Mouse (Mus musculus): Measurements from ENCODE around the gene Hist1h3e. TPM values are rescaled to one million over a fixed set of nuclear protein-coding genes. Genes with fewer than 3 reads are reported as not detected.
"Not testable (repeated sequence)": the region's sequence is repeated elsewhere in the genome, so short reads cannot be mapped to it uniquely, and the experiment has no call there.

Hist1h3e gene
- total RNA-seq, 2 experiments from 2014 or later, result 8.3 to 12.9 TPM

DNA sequence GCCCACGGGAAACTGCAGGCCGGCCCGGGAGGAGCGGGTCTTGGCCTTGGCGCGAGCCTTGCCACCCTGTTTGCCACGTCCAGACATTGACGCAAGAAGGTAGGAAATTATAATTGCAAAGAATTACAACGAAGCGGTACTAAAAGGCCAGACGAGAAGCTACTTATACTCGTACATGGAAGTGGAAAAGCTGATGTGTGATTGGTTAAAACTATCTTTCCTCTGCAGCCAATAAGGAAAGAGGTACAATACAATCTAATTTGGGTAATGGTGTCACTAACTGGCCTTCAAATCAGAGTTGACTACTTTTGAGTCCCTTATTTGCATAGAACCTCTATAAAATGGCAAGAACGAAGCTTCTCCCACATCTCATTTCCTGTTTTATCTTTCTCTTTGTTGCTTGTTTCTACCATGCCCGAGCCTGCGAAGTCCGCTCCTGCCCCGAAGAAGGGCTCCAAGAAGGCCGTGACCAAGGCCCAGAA, 8.9 kb upstream of the Hist1h3e start, which contains the start of the genes Hist1h2ae and Hist1h2bg:
Gene Hist1h2ae (minus strand): TSS at position 199 of the 482 bp plus-strand sequence.
Gene Hist1h2bg (plus strand): TSS at position 375 of the 482 bp plus-strand sequence.
- DNase-seq, result peak; percentile 50

GRCm38 (mm10) chr13:23570261-23571021, 8.3 kb upstream of the Hist1h3e start:
- intact Hi-C loops (cut with DNase I), result not testable (repeated sequence)
- peak; percentile 5; the same call in 1 of the 2 replicates for TF ChIP-seq CTCF (IDR thresholded peaks at IDR 0.05)
- H3K27ac ChIP-seq, result peak overlapping the region; percentile 92

More for the DNA sequence above, 8.9 kb upstream of the Hist1h3e start, which contains the start of the genes Hist1h2ae and Hist1h2bg:
- TF ChIP-seq CTCF (IDR thresholded peaks at IDR 0.05), result no peak
- Histone ChIP-seq H3K27ac (peak within 1 kb of the TSS; percentile 92), H3K4me3 (peak within 1 kb of the TSS; percentile 70)
- intact Hi-C loops (cut with DNase I), result no loop called here

DNA sequence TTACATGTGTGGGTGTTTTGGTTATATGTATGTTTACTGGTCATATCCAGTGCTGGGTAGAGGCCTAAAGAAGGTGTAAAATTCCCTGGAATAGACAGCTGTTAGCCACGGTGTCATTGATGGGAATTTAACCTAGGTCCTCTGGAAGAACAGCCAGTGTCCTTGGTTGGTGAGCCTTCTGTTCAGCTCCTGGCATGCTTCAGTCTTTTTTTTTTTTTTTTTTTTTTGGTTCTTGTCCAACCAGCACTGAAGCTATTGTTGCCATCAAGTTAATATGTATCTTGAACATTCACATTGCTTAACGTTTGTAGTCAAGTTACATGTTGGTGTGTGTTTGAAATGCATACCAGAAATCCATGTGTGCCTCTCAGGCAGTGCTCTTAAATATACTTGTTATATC, 2.3 kb upstream of the Hist1h3e start:
- Histone ChIP-seq H3K27ac (no peak overlapping the region), H3K4me3 (no peak overlapping the region)
- intact Hi-C loops (cut with DNase I), result loop anchor here (10.0 kb wide), 1 partner anchor 170 kb away; the partner anchor contains the start of gene Hist1h1c
- no peak for DNase-seq
- TF ChIP-seq CTCF (IDR thresholded peaks at IDR 0.05), result no peak

More at GRCm38 (mm10) chr13:23570261-23571021, 8.3 kb upstream of the Hist1h3e start:
- not testable (repeated sequence) for DNase-seq
- H3K4me3 ChIP-seq, result peak overlapping the region; percentile 70

GRCm38 (mm10) chr13:23562699-23563462, 712 bp upstream of the Hist1h3e start:
- peak overlapping the region; percentile 86 for H3K4me3 ChIP-seq
- intact Hi-C loops (cut with DNase I), result loop anchor here (10.0 kb wide), 1 partner anchor 172 kb away; the partner anchor contains the start of gene Hist1h1c
- H3K27ac ChIP-seq, result peak overlapping the region; percentile 98
- peak; percentile 58 for TF ChIP-seq CTCF (IDR thresholded peaks at IDR 0.05)
- no peak for DNase-seq

DNA sequence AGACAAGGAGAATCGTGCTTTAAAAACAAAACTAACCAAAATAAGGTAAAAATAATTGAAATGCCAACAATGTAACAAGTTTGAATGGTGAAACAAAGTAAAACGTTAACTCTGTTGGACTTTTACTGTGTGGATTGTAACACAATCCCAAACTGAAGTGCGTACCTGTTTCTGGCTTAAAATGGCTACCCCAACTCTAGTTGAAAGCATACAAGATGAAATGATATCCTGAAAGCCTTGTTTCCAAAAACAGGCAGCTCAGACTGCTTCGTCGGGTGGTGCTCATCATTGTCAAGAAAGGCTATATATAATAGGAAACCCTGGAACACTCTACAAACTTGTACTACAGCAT, 662 bp downstream of the Hist1h3e start:
- H3K27ac ChIP-seq, result peak overlapping the region; percentile 98
- DNase-seq, result not testable (repeated sequence)
- peak overlapping the region; percentile 86 for H3K4me3 ChIP-seq
- intact Hi-C loops (cut with DNase I), result loop anchor here (10.0 kb wide), 1 partner anchor 173 kb away; the partner anchor contains the start of gene Hist1h1c

DNA sequence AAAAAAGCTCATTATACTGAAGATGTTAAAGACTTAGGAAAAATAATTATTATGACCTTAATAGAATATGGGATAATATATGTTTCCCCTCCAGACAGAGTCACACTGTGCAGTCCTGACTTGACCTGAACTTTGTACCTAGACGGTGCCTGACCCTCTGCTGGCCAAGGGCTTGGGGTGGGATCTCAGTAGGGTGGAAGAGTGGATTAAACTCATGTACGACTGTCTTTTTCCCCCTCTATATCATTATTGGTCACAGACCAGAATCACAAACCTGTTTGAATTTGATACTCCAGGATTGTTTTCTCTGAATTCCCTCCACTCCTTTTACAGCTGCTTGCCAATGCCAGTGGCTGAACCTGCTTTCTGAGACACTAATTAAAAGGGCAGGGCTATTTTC, 1.5 kb downstream of the Hist1h3e start:
- not testable (repeated sequence) for DNase-seq, H3K27ac ChIP-seq
- intact Hi-C loops (cut with DNase I), result loop anchor here (10.0 kb wide), 1 partner anchor 174 kb away; the partner anchor contains the start of gene Hist1h1c

GRCm38 (mm10) chr13:23556906-23557305, 5.3 kb downstream of the Hist1h3e start:
- Histone ChIP-seq H3K4me3 (no peak overlapping the region), H3K27ac (no peak overlapping the region)
- intact Hi-C loops (cut with DNase I), result no loop called here
- no peak for TF ChIP-seq CTCF (IDR thresholded peaks at IDR 0.05)
- DNase-seq, result no peak

More for the DNA sequence above, 1.5 kb downstream of the Hist1h3e start:
- H3K4me3 ChIP-seq, result not testable (repeated sequence)

DNA sequence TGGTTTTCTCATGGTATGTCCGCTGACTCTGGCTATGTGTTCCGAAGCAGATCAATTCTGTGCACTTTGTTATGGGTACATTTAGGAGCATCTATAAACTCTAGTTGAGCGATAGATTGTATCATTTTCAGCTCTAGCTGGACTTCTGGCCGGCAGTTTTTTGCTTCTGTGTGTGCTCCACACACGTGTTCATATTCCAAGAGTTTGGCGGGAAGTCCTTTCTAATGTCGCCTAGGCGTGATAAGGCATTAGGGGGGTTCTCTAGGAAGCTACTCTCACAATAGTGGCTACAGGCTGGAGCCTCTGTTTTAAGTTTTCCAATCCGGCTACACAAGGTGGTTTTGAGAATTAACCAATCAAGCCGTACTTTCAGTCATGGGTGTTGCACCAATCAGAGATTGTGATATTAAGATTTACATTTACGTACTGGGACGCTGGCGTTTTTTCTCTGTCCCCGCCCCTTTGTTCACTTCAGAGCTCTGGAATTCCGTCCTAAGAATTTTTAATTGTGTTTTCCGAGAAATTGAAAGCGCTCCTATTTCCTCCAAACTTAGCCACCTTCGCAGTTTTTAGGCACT, 6.2 kb downstream of the Hist1h3e start:
- peak overlapping the region; percentile 81 for H3K4me3 ChIP-seq
- intact Hi-C loops (cut with DNase I), result no loop called here
- no peak for TF ChIP-seq CTCF (IDR thresholded peaks at IDR 0.05)
- peak; percentile 38 for DNase-seq
- H3K27ac ChIP-seq, result peak overlapping the region; percentile 84

- peak overlapping the region; percentile 81 for H3K4me3 ChIP-seq
- H3K27ac ChIP-seq, result peak overlapping the region; percentile 84
- TF ChIP-seq CTCF (IDR thresholded peaks at IDR 0.05), result no peak
- intact Hi-C loops (cut with DNase I), result no loop called here
- DNase-seq, result peak; percentile 76
These were observed 7.0 kb downstream of the Hist1h3e start for GRCm38 (mm10) chr13:23554925-23555838.

- intact Hi-C loops (cut with DNase I), result no loop called here
- no peak for DNase-seq
- H3K27ac ChIP-seq, result peak overlapping the region; percentile 84
- TF ChIP-seq CTCF (IDR thresholded peaks at IDR 0.05), result no peak
- peak overlapping the region; percentile 81 for H3K4me3 ChIP-seq
These were observed 7.8 kb downstream of the Hist1h3e start for GRCm38 (mm10) chr13:23554393-23554792.

GRCm38 (mm10) chr13:23552962-23553361, 9.2 kb downstream of the Hist1h3e start, which contains the start of gene Hist1h1d:
Hist1h1d (plus strand) TSS chr13:23553262.
- DNase-seq, result no peak
- intact Hi-C loops (cut with DNase I), result no loop called here
- Histone ChIP-seq H3K27ac (peak within 1 kb of the TSS; percentile 84; the same call in 1 of the 2 replicates), H3K4me3 (peak within 1 kb of the TSS; percentile 81; the same call in 1 of the 2 replicates)
- TF ChIP-seq CTCF (IDR thresholded peaks at IDR 0.05), result no peak
